Mouse (Mus musculus) thymus, adult 2 months (tissue): ENCODE results near the gene Mdfic.

Experiments
- CTCF ChIP-seq: fragments of 200-500 bp; IDR thresholded peaks from 2 replicates; pipeline ENCODE4 v1.5.1; 2012; ENCODE audit warnings: mild to moderate bottlenecking, control low read depth, low read length, moderate library complexity, borderline replicate concordance; ENCODE audit not compliant: control insufficient read depth, poor library complexity, insufficient read depth; ENCODE audit errors: extremely low read depth
- POLR2A ChIP-seq: fragments of 200-500 bp; IDR thresholded peaks from 2 replicates; pipeline ENCODE4 v1.6.1; 2012; ENCODE audit warnings: mild to moderate bottlenecking, low read length, control low read depth, moderate library complexity; ENCODE audit not compliant: control insufficient read depth, poor library complexity, insufficient read depth; ENCODE audit errors: extremely low read depth

DNA sequence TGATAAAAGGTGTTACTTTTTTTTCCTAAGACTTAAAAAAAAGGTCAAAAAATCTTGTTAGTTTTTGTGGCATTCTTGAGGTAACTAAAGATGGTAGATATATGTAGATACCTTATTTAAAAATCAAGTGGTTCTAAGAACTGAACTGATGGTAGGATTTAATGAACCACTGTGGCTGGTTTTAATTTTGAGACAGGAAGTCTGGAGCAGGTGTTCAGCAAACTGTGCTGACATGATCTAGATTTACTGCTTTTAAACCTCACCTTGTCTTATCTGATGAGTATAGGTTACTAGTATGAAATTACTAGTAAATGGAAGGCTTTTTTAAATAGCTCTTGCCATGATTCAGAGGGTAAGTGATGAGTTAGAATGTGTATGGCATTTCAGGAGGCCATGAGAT is 59.7 kb downstream of the Mdfic start:
- TF ChIP-seq CTCF (no peak), POLR2A (no peak)
